ENCODE assay signal across 7 mouse cellular contexts in the genomic region with DNA sequence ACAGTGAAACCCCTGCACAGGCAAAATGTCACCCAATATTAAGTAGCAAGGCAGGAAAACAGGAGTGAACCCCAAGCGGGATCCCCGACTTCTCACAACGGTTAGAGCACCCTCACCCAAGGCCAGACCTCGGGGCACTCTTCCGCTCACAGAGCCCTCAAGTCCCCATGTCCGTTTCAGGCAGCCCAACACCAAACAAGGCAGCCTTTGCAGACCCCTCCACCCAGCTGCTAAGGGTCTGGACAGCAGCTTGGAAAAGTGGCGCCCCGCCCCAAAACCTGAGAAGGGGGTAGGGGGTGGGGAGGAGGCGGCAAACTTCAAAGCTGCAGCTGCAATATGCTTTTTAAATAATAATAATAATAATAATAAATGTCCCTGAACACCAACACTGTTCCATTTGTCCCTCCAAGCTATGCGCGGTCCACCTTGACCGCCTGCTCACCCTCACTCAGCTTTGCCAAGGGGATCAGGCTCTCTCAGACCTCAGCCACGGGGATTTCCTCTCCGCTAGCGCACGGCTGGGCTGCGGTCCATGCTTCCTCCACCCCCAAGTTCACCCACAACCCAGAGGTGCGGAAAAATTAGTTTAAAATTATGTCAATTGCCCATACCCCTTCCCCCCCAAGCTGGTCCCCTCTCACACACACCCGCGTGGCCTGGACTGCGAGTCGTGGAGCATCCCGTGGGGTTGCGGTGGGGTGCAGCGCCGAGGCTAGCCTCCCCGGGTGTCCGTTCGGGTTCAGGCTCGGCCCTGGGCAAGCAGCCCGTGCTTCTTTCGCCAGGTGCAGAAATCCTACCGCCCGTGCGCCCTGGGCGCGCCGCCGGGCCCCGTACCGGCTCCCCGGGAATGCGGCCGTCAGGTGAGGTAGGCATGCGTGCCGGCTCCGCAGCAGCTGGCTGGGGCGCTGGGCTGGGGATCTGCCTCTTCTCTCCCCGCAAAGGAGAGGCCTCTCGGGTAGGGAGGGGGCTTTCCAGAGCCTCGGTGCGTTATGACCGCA.
A peak's percentile ranks its signal among the peaks of the same experiment; 100 is the strongest.
DNase-seq lines count a peak whose midpoint lies in the region; ATAC-seq and TF ChIP-seq lines count a peak whose summit lies in the region.

No protein-coding gene starts in this region.

- peak overlapping the region; percentile 78 for H3K4me2 ChIP-seq in lung, embryonic 14.5 days
- H3K4me2 ChIP-seq in forebrain, embryonic 11.5 days (ENCODE audit: low read depth, low read length, severe bottlenecking), result peak overlapping the region; percentile 71
- H3K4me2 ChIP-seq in kidney, postnatal 0 days (ENCODE audit: low read length), result peak overlapping the region; percentile 63
- peak overlapping the region; percentile 74 for H3K4me2 ChIP-seq in neural tube, embryonic 12.5 days (replicated peaks)

- peaks cover 19% of the 10 kb centered on the region for H3K27me3 ChIP-seq in lung, embryonic 14.5 days (ENCODE audit: insufficient read depth, low read length)
- peaks cover 34% of the 10 kb centered on the region for H3K27me3 ChIP-seq in forebrain, embryonic 11.5 days (ENCODE audit: control insufficient read depth, insufficient read depth, low read length)
- no peaks in the 10 kb centered on the region for H3K27me3 ChIP-seq in kidney, postnatal 0 days (ENCODE audit: insufficient read depth, low read length)
- peaks cover 31% of the 10 kb centered on the region for H3K27me3 ChIP-seq in neural tube, embryonic 12.5 days (replicated peaks)

- H3K4me1 ChIP-seq in lung, embryonic 14.5 days (ENCODE audit: insufficient read depth), result no peaks in the 10 kb centered on the region
- H3K4me1 ChIP-seq in forebrain, embryonic 11.5 days (replicated peaks; ENCODE audit: control insufficient read depth, insufficient read depth, low read length), result no peaks in the 10 kb centered on the region
- H3K4me1 ChIP-seq in kidney, postnatal 0 days (replicated peaks; ENCODE audit: insufficient read depth, low read length), result no peaks in the 10 kb centered on the region
- no peaks in the 10 kb centered on the region for H3K4me1 ChIP-seq in neural tube, embryonic 12.5 days

- peak; percentile 48 for ATAC-seq in lung, embryonic 14.5 days (ENCODE audit: insufficient read depth)
- peak; percentile 55 for ATAC-seq in forebrain, embryonic 11.5 days (replicated peaks; ENCODE audit: low FRiP score)
- ATAC-seq in kidney, postnatal 0 days (replicated peaks; ENCODE audit: low FRiP score, low read depth), result peak; percentile 23; the same call in 1 of the 2 replicates
- peak; percentile 68 for ATAC-seq in neural tube, embryonic 12.5 days (ENCODE audit: low FRiP score, low read depth)

- no peak for TF ChIP-seq CTCF in lung, embryonic 14.5 days (IDR thresholded peaks at IDR 0.05; ENCODE audit: low read depth)
- no peak for TF ChIP-seq CTCF in kidney, postnatal 0 days (IDR thresholded peaks at IDR 0.05; ENCODE audit: low read depth)

- H3K36me3 ChIP-seq in lung, embryonic 14.5 days (ENCODE audit: insufficient read depth), result no peaks in the 10 kb centered on the region
- no peaks in the 10 kb centered on the region for H3K36me3 ChIP-seq in forebrain, embryonic 11.5 days (ENCODE audit: control insufficient read depth, insufficient read depth, low read length)
- H3K36me3 ChIP-seq in kidney, postnatal 0 days (ENCODE audit: insufficient read depth, low read length), result no peaks in the 10 kb centered on the region
- no peaks in the 10 kb centered on the region for H3K36me3 ChIP-seq in neural tube, embryonic 12.5 days

- no peak for DNase-seq in lung, embryonic 14.5 days
- DNase-seq in lung, adult 18-20 months, result no peak
- peak; percentile 50 for DNase-seq in forebrain, embryonic 11.5 days (ENCODE audit: low spot score)
- DNase-seq in kidney, postnatal 0 days (ENCODE audit: low spot score), result peak; percentile 14
- DNase-seq in right cerebral cortex, postnatal 10 days (ENCODE audit: low spot score in 2 of 2), result no peak
- no peak for DNase-seq in layer of hippocampus, adult 18-20 months (ENCODE audit: low spot score in 2 of 2)

- H3K4me3 ChIP-seq in lung, embryonic 14.5 days (ENCODE audit: low read depth, low read length), result peak overlapping the region; percentile 38
- peak overlapping the region; percentile 34 for H3K4me3 ChIP-seq in forebrain, embryonic 11.5 days (ENCODE audit: low read depth, low read length)
- peak overlapping the region; percentile 42 for H3K4me3 ChIP-seq in kidney, postnatal 0 days (replicated peaks; ENCODE audit: low read depth, low read length)
- H3K4me3 ChIP-seq in neural tube, embryonic 12.5 days, result peak overlapping the region; percentile 40

- peak overlapping the region; percentile 32 for H3K9ac ChIP-seq in lung, embryonic 14.5 days
- no peak overlapping the region for H3K9ac ChIP-seq in forebrain, embryonic 11.5 days (ENCODE audit: low read length)
- H3K9ac ChIP-seq in kidney, postnatal 0 days (ENCODE audit: low read depth, low read length), result 0 out of 2 replicates have a peak overlapping the region, but pooled peaks have one; percentile 31
- H3K9ac ChIP-seq in neural tube, embryonic 12.5 days, result peak overlapping the region; percentile 47

- 10% methylated on average over 36 of the region's 53 CpGs for WGBS in lung, embryonic 14.5 days
- 21% methylated on average over 53 of the region's 53 CpGs for WGBS in forebrain, embryonic 11.5 days
- 27% methylated on average over 53 of the region's 53 CpGs for WGBS in kidney, postnatal 0 days
- WGBS in neural tube, embryonic 12.5 days, result 16% methylated on average over 53 of the region's 53 CpGs

- H3K27ac ChIP-seq in lung, embryonic 14.5 days (ENCODE audit: low read depth), result no peak overlapping the region
- no peak overlapping the region for H3K27ac ChIP-seq in forebrain, embryonic 11.5 days (ENCODE audit: low read depth, low read length)
- H3K27ac ChIP-seq in kidney, postnatal 0 days, result no peak overlapping the region
- no peak overlapping the region for H3K27ac ChIP-seq in neural tube, embryonic 12.5 days

- no peaks in the 10 kb centered on the region for H3K9me3 ChIP-seq in lung, embryonic 14.5 days (ENCODE audit: low read depth, low read length)
- no peaks in the 10 kb centered on the region for H3K9me3 ChIP-seq in forebrain, embryonic 11.5 days (ENCODE audit: control insufficient read depth, low read length)
- H3K9me3 ChIP-seq in kidney, postnatal 0 days (replicated peaks; ENCODE audit: low read length), result no peaks in the 10 kb centered on the region
- no peaks in the 10 kb centered on the region for H3K9me3 ChIP-seq in neural tube, embryonic 12.5 days

Comparison
In these comparisons a context has a peak if more than half of its experiments do, and no peak if none do; other contexts are left out.
1. DNase-seq: peak in forebrain, embryonic 11.5 days (single experiment) and kidney, postnatal 0 days (single experiment); none in lung, embryonic 14.5 days (single experiment), lung, adult 18-20 months (0 of 2), right cerebral cortex, postnatal 10 days (0 of 2) and layer of hippocampus, adult 18-20 months (0 of 2).
2. Peak in every context shown above with its lines, with median percentiles within 50 percentile points of each other: ATAC-seq, H3K4me2 ChIP-seq and H3K4me3 ChIP-seq.